Mouse (Mus musculus) urinary bladder, postnatal 25 days (tissue): ENCODE results near the gene Hoxd3.

ENCODE experiments used
- DNase-seq: peaks from one replicate; pipeline ENCODE4 v3.0.0; 2022; ENCODE audit warnings: low spot score

Gene Hoxd3

DNA sequence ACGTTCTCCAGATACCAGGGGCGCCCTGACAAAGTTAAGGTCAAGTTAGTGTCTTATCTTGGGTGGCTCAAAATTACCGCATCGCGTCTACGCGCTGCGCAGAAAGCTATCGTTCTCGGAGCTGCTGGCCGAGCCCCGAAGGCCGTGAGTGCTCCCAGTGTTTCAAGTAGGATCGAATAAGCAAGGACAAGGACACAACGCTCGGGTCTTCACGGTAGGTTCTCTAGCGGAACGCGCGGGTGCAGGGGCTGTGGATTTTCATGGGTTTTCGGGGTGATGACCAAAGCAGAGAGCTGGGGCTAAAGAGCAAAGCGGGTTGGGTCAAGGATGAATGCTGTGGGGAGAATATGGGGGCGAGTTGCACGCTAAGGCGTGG, 32.1 kb upstream of the Hoxd3 start:
- no peak for DNase-seq

DNA sequence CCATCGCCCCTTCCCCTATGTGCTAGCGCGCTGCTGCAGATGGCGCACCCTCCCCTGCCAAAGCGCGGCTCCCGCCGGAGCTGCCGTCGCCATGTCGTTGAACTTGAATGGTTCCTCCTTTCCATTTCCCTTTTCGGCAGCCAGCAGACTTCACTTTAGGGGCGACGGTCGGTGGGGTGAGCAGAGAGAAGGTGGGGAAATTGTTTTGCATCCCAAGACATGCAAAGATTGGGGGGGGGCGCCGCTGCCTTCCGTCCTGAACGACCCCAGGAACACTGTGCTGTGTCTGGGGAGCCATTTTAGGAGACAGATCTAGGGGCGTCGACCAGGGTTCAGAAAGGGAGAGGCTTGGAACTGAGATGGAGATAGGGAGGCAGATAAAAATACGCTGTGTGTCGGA, 31.7 kb upstream of the Hoxd3 start:
- no peak for DNase-seq

- DNase-seq: no peak
These were observed 30.9 kb upstream of the Hoxd3 start for GRCm38 (mm10) chr2:74680561-74681398.

- peak; percentile 35 for DNase-seq
These were observed 29.9 kb upstream of the Hoxd3 start for GRCm38 (mm10) chr2:74681594-74682531.

- DNase-seq: no peak
These were observed 28.9 kb upstream of the Hoxd3 start for GRCm38 (mm10) chr2:74682796-74683195.

DNA sequence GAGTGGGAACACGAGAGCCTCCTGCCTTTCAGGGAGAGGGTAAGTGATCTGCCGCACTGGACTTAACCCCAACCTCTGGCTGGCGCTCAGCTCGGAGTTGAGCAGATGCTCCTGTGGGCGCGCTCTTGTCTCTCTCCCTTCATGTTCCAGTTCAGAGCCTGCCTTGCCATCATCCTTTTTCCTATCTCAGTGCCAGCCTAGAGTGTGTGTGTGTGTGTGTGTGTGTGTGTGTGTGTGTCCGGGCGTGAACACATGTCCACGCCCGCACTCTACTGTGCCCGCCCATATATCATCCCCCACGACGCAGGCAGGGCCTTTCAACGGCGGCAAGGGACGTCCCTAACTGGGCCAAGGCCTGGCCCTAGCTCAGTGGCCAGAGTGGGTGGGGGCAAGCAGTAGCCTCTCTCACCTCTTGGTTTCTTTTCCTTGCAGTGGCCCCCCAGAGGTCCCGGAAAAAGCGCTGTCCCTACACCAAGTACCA, 28.2 kb upstream of the Hoxd3 start:
- no peak for DNase-seq

DNA sequence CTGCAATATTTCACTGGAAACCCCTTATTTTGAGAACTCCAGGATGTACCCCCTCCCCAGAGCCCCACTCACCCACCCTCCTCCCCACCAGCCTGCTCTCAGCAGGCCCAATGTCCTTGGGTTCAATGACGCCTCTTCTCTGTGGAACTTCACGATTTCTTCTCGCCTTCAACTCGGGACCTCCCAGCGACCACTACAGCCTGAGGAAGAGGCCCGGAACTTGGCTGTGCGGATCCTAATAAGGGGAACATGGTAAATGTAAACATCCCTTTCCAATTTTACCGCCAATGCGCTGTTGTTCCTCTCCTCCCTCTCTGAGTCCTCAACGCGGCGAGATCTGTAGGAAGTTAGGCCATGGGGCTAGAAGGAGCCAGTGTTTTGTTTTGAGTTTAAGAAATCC, 27.6 kb upstream of the Hoxd3 start:
- no peak for DNase-seq

- no peak for DNase-seq
These were observed 26.6 kb upstream of the Hoxd3 start for GRCm38 (mm10) chr2:74685059-74685603.

DNA sequence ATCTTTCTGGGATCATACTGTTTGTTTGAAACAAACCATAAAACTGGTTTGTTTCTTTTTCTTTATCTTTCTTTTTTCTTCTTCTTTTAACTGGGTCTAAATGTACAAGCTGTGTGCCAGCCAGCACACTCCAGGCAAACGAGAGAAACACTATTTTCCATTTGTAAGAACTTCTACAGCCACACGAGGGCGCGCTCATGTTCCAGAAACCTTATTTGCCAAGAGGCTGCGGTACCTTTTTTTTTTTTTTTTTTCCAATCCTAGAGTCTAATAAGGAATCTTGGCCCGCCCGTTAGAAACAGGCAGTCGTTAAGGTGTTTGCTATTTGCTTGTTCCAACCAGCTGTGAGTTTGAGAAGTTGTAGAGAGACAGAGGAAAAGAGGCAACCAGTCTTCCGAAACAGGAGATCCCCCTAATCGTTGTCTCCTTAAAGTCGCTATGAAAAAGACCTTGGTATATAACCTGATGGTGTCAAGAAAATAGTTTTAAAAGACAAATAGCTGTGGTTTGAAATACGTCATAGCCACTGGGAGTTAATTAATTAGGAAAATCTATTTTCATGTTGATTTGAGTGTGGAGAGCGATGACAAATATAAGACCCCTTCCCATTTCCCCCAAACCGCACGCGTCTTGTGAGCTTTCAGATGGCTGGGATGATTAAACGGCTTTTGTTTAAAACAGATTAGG, 25.3 kb upstream of the Hoxd3 start:
- peak; percentile 57 for DNase-seq

DNA sequence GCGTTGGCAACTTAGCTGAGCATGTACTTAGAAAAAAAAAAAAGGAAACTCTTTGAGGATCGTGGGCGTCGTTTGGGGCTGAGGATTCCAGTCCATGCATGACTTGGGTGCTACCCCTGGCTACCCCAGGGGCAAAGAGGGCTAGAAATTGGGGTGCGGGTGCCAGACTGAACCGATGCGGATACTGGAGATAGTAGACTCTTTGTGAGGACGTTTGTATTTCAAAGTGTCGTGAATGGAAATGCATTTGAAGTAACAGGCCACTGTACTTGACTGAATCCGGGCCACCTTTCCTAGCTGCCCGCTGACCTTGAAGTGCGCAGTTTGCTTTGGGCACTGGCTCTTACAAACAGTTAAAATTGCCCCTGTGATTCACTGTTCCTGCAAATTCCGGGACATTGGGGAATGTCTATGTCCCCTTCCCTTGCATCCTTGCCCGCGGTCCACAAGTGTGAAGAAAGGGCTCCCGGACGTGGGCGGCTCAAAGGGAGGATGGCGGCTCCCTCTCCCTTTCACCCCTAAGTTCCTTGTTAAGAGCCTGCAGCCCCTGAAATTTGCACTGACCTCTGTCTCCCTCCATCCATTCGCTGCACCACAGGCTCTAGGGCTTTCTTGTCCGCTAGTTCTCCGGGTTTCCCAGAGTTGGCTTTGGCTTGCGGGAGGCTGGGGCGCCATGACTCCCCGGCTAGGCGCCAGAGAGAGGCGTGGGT, 24.6 kb upstream of the Hoxd3 start:
- DNase-seq: no peak

DNA sequence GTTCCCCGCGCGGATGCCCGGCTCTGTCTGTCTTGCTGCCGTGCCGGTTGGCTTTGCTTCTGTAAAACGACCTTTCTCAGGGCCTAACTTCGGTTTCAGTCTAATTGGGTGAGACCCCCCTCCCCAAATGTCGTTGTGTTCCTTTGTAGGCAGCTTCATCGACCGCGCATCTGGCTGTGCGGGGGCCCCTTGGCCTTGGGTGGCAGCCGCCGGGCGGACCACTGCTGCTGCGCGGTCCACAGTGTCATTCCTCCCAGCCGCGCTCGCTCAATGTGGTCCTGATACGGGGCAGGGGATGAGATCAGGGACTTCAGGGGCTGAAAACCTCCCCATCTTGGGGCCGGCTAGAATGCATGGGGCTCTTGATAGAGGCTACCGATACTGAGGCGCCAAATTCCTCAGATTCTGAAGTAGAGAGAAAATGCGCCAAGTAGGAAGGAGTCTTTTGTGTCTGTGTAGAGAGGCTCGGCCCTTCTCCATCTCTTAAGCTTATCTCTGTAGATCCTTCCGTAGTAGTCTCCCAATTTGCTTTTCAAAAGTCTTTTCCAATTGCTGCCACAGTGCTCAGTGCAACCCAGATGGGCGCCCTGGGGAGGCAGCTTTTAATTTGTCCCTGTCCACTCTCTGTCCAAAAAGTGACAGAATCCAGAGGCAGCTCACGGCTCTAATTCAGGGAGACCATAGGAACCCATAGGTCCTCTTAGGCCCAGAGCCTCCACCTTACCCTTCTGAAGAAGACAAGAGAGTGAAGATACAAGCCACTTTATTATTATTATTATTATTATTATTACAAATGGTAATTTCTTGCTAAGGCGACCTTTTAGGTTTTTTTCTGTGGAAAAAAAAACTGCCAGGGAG, 23.8 kb upstream of the Hoxd3 start:
- no peak for DNase-seq

GRCm38 (mm10) chr2:74688795-74689573, 22.7 kb upstream of the Hoxd3 start:
- no peak for DNase-seq

GRCm38 (mm10) chr2:74689574-74690337, 22.0 kb upstream of the Hoxd3 start:
- no peak for DNase-seq

- DNase-seq: no peak
These were observed 21.4 kb upstream of the Hoxd3 start for GRCm38 (mm10) chr2:74690338-74690716.

GRCm38 (mm10) chr2:74691022-74691951, 20.4 kb upstream of the Hoxd3 start, which contains the start of gene Hoxd10:
TSS of gene Hoxd10 (plus strand) at chr2:74691924.
- peak; percentile 65 for DNase-seq

DNA sequence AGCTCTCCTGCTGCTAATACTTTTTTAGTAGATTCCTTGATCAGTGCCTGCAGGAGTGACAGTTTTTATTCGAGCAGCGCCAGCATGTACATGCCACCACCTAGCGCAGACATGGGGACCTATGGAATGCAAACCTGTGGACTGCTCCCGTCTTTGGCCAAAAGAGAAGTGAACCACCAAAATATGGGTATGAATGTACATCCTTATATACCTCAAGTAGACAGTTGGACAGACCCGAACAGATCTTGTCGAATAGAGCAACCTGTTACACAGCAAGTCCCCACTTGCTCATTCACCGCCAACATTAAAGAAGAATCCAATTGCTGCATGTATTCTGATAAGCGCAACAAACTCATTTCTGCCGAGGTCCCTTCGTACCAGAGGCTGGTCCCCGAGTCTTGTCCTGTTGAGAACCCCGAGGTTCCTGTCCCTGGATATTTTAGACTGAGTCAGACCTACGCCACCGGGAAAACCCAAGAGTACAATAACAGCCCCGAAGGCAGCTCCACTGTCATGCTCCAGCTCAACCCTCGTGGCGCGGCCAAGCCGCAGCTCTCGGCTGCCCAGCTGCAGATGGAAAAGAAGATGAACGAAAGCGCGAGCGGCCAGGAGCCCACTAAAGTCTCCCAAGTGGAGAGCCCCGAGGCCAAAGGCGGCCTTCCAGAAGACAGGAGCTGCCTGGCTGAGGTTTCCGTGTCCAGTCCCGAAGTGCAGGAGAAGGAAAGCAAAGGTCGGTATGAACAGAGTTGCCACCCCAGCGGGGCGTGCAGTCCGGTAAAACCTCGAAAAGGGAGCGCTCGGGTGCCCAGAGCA, 19.5 kb upstream of the Hoxd3 start:
- no peak for DNase-seq
